9 mouse cellular contexts compared by ENCODE assay signal in genomic region chr8:78436661-78437060, GRCm38 (mm10). TPM values are rescaled to one million over a fixed set of nuclear protein-coding genes. Genes with fewer than 3 reads are reported as not detected.
DNase-seq lines count a peak whose midpoint lies in the region; ATAC-seq lines count a peak whose summit lies in the region.
"Had no signal": no experiment of that assay in that cellular context is flagged by ENCODE, and none has a peak within 500 bp of the region (broad histone marks: within the 10 kb centered on the region; RNA-seq: fewer than 3 reads in every experiment).

No protein-coding gene starts in this region.

- H3K9ac ChIP-seq in lung, embryonic 15.5 days, result no peak overlapping the region
- H3K9ac ChIP-seq in forebrain, embryonic 13.5 days, result 0 out of 2 replicates have a peak overlapping the region, but pooled peaks have one; percentile 43
- H3K9ac ChIP-seq in limb, embryonic 13.5 days, result no peak overlapping the region
- H3K9ac ChIP-seq in stomach, embryonic 16.5 days (ENCODE audit: low read length), result no peak overlapping the region

- WGBS in lung, embryonic 15.5 days, result 1% methylated on average over 13 of the region's 25 CpGs
- WGBS in forebrain, embryonic 13.5 days, result 0% methylated on average over 16 of the region's 25 CpGs
- 0% methylated on average over 11 of the region's 25 CpGs for WGBS in limb, embryonic 13.5 days
- WGBS in stomach, embryonic 16.5 days, result 1% methylated on average over 19 of the region's 25 CpGs

- no peaks in the 10 kb centered on the region for H3K36me3 ChIP-seq in lung, embryonic 15.5 days
- no peaks in the 10 kb centered on the region for H3K36me3 ChIP-seq in forebrain, embryonic 13.5 days (ENCODE audit: poor library complexity, severe bottlenecking)
- no peaks in the 10 kb centered on the region for H3K36me3 ChIP-seq in limb, embryonic 13.5 days
- H3K36me3 ChIP-seq in stomach, embryonic 16.5 days (ENCODE audit: control insufficient read depth, insufficient read depth, low read length), result no peaks in the 10 kb centered on the region

- DNase-seq in lung, postnatal 4 days, result no peak
- DNase-seq in frontal cortex, postnatal 10 days (ENCODE audit: low spot score in 2 of 2), result no peak
- DNase-seq in left cerebral cortex, adult 8-10 months (ENCODE audit: low spot score in 2 of 2), result no peak

- ATAC-seq in lung, embryonic 15.5 days (ENCODE audit: borderline replicate concordance, extremely low read depth, low FRiP score, low TSS enrichment), result no peak
- peak; percentile 48; the same call in 1 of the 2 replicates for ATAC-seq in forebrain, embryonic 13.5 days
- ATAC-seq in limb, embryonic 13.5 days (ENCODE audit: low FRiP score, low read depth), result no peak
- no peak for ATAC-seq in stomach, embryonic 16.5 days (ENCODE audit: insufficient read depth, low FRiP score)
- ATAC-seq: Patski had no signal

- no peak overlapping the region for H3K27ac ChIP-seq in lung, embryonic 15.5 days
- H3K27ac ChIP-seq in forebrain, embryonic 13.5 days, result no peak overlapping the region
- no peak overlapping the region for H3K27ac ChIP-seq in limb, embryonic 13.5 days
- H3K27ac ChIP-seq in stomach, embryonic 16.5 days (ENCODE audit: low read length), result no peak overlapping the region
- H3K27ac ChIP-seq: heart, adult 2 months had no signal

- H3K4me1 ChIP-seq in lung, embryonic 15.5 days, result peaks cover 21% of the 10 kb centered on the region; the same call in 1 of the 2 replicates
- peaks cover 32% of the 10 kb centered on the region for H3K4me1 ChIP-seq in forebrain, embryonic 13.5 days
- H3K4me1 ChIP-seq in limb, embryonic 13.5 days, result peaks cover 30% of the 10 kb centered on the region
- peaks cover 11% of the 10 kb centered on the region; the same call in 1 of the 2 replicates for H3K4me1 ChIP-seq in stomach, embryonic 16.5 days (ENCODE audit: control insufficient read depth, insufficient read depth, low read length)

- H3K9me3 ChIP-seq in lung, embryonic 15.5 days, result no peaks in the 10 kb centered on the region
- no peaks in the 10 kb centered on the region; the same call in 1 of the 2 replicates for H3K9me3 ChIP-seq in forebrain, embryonic 13.5 days (replicated peaks)
- no peaks in the 10 kb centered on the region for H3K9me3 ChIP-seq in limb, embryonic 13.5 days
- no peaks in the 10 kb centered on the region for H3K9me3 ChIP-seq in stomach, embryonic 16.5 days (replicated peaks; ENCODE audit: control insufficient read depth, low read length)

- peak overlapping the region; percentile 72 for H3K4me2 ChIP-seq in lung, embryonic 15.5 days
- peak overlapping the region; percentile 78 for H3K4me2 ChIP-seq in forebrain, embryonic 13.5 days
- peak overlapping the region; percentile 76 for H3K4me2 ChIP-seq in limb, embryonic 13.5 days (replicated peaks)
- H3K4me2 ChIP-seq in stomach, embryonic 16.5 days (ENCODE audit: low read depth, low read length), result peak overlapping the region; percentile 51

- peaks cover 88% of the 10 kb centered on the region for H3K27me3 ChIP-seq in lung, embryonic 15.5 days
- peaks cover 94% of the 10 kb centered on the region for H3K27me3 ChIP-seq in forebrain, embryonic 13.5 days
- peaks cover 94% of the 10 kb centered on the region for H3K27me3 ChIP-seq in limb, embryonic 13.5 days
- H3K27me3 ChIP-seq in stomach, embryonic 16.5 days (ENCODE audit: control insufficient read depth, insufficient read depth, low read length), result peaks cover 78% of the 10 kb centered on the region

- H3K4me3 ChIP-seq in lung, embryonic 15.5 days, result peak overlapping the region; percentile 37
- peak overlapping the region; percentile 41 for H3K4me3 ChIP-seq in forebrain, embryonic 13.5 days
- H3K4me3 ChIP-seq in limb, embryonic 13.5 days, result peak overlapping the region; percentile 45
- peak overlapping the region; percentile 40 for H3K4me3 ChIP-seq in stomach, embryonic 16.5 days (replicated peaks; ENCODE audit: low read length)

RNA-seq across cellular contexts. Expression of gene Pou4f2, which starts 0.2 kb away (rescaled TPM):
- not detected in 2 replicates for polyA plus RNA-seq in lung, embryonic 15.5 days (2015; fragmentation: Nextera tagmentation; extraction: Ambion mirVana)
- polyA plus RNA-seq in forebrain, embryonic 13.5 days (2015; fragmentation: Nextera tagmentation; extraction: Ambion mirVana), result 0.05 TPM in 1 of 2 replicates, not detected in the other
- 0.09 TPM in 1 of 2 replicates, not detected in the other for polyA plus RNA-seq in limb, embryonic 13.5 days (2015; fragmentation: Nextera tagmentation; extraction: Ambion mirVana)
- polyA plus RNA-seq in stomach, embryonic 16.5 days (2015; fragmentation: Nextera tagmentation; extraction: Ambion mirVana), result not detected in 2 replicates
- under 1 TPM in 1 of 4 experiments, not detected in 3; 0.19 TPM for total RNA-seq in left cerebral cortex, adult 8-10 months (2022)
- total RNA-seq: heart, adult 2 months had no signal
- polyA plus RNA-seq: heart, adult 2 months; Patski had no signal
